ENCODE assay signal across 21 mouse cellular contexts in genomic region chr3:53148751-53149150, GRCm38 (mm10).
DNase-seq lines count a peak whose midpoint lies in the region; ATAC-seq and TF ChIP-seq lines count a peak whose summit lies in the region.
"Had no signal": no experiment of that assay in that cellular context is flagged by ENCODE, and none has a peak within 500 bp of the region (broad histone marks: within the 10 kb centered on the region; RNA-seq: fewer than 3 reads in every experiment).

No protein-coding gene starts in this region.

- peak; percentile 23; the same call in 1 of the 2 replicates for ATAC-seq in cerebellum, adult (ENCODE audit: insufficient number of reproducible peaks, low FRiP score, low TSS enrichment)
- ATAC-seq: CD4-positive, CD25-positive, alpha-beta regulatory T cell, adult 4 months; forebrain, embryonic 13.5 days; hindbrain, embryonic 16.5 days; inflammation-experienced regulatory T-cells, adult 6 months; intestine, postnatal 0 days had no signal

- 9% methylated on average over 3 of the region's 3 CpGs for WGBS in cerebellum, adult 2 months

- TF ChIP-seq CTCF in cerebellum, adult 2 months (IDR thresholded peaks at IDR 0.05; ENCODE audit: borderline replicate concordance, insufficient read depth, low read depth, low read length) = no peak

- no peaks in the 10 kb centered on the region for H3K27me3 ChIP-seq in cerebellum, adult 2 months (ENCODE audit: control insufficient read depth, insufficient read depth, low read length)
- H3K27me3 ChIP-seq: forebrain, embryonic 13.5 days; heart, embryonic 13.5 days; hindbrain, embryonic 12.5 days had no signal

- DNase-seq in cerebellum, adult 11 months = no peak
- DNase-seq in cerebellum, adult 2 months = peak; percentile 52 to 77
- DNase-seq in cerebellum, postnatal 10 days = peak; percentile 50 to 56
- DNase-seq in left cerebral cortex, adult 8-10 months (ENCODE audit: low spot score in 2 of 2) = no peak
- no peak for DNase-seq in kidney, adult 8-10 months
- DNase-seq in adrenal gland, postnatal 36 days = no peak
- DNase-seq: adrenal gland, adult 8-10 months; B cell, adult 2 months; forebrain, postnatal 0 days; gastrocnemius, postnatal 14 days; heart, postnatal 36 days; kidney, adult 9 months had no signal

- H3K4me3 ChIP-seq in cerebellum, adult 2 months (replicated peaks; ENCODE audit: insufficient read depth, low read depth, low read length) = no peak overlapping the region
- H3K4me3 ChIP-seq: embryonic facial prominence, embryonic 10.5 days; forebrain, embryonic 13.5 days; heart, embryonic 13.5 days; hindbrain, embryonic 12.5 days had no signal

- H3K4me1 ChIP-seq in cerebellum, adult 2 months (ENCODE audit: control insufficient read depth, insufficient read depth, low read length) = peaks cover 51% of the 10 kb centered on the region
- H3K4me1 ChIP-seq: embryonic facial prominence, embryonic 10.5 days; forebrain, embryonic 13.5 days; hindbrain, embryonic 12.5 days had no signal

- peak overlapping the region; percentile 92 for H3K27ac ChIP-seq in cerebellum, adult 2 months (ENCODE audit: insufficient read depth, low read length)
- H3K27ac ChIP-seq: embryonic facial prominence, embryonic 10.5 days; forebrain, embryonic 13.5 days; heart, embryonic 13.5 days; hindbrain, embryonic 12.5 days had no signal

- TF ChIP-seq POLR2A in cerebellum, adult 2 months (IDR thresholded peaks at IDR 0.05; ENCODE audit: borderline replicate concordance, insufficient read depth, low read length) = no peak

Comparison
In these comparisons a context has a peak if more than half of its experiments do, and no peak if none do; other contexts are left out.
1. DNase-seq: peak in cerebellum, adult 2 months (2 of 2) and cerebellum, postnatal 10 days (2 of 2); none in cerebellum, adult 11 months (single experiment), left cerebral cortex, adult 8-10 months (0 of 2), kidney, adult 8-10 months (0 of 2) and adrenal gland, postnatal 36 days (0 of 2).